13 mouse cellular contexts compared by ENCODE assay signal in the genomic region with DNA sequence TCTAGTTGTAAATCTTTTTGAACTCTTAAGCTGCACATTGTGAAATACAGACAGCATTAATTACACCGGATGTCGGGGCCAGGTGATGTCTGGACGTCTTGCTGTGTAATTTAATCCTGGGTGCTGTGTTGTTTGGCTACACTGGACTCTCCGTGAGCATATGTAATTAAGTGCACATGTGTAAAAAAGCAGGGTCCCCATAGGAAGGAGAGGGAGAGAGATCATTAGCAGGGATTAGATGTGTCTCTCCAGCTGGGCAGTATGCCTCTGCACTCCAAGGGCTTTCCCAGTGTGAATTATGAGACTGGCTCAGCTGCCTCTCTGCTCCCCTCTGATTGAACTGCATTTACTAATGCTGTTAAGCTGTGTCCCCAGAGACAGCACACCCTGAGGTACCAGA.
DNase-seq lines count a peak whose midpoint lies in the region; ATAC-seq and TF ChIP-seq lines count a peak whose summit lies in the region.
"Had no signal": no experiment of that assay in that cellular context is flagged by ENCODE, and none has a peak within 500 bp of the region (broad histone marks: within the 10 kb centered on the region; RNA-seq: fewer than 3 reads in every experiment).

No protein-coding gene starts in this region.

- no peak for ATAC-seq in forebrain, postnatal 0 days
- peak; percentile 94 for ATAC-seq in midbrain, embryonic 12.5 days (ENCODE audit: low FRiP score, low read depth)
- no peak for ATAC-seq in cerebellum, adult (ENCODE audit: insufficient number of reproducible peaks, low FRiP score, low TSS enrichment)
- ATAC-seq: inflammation-experienced regulatory T-cells, adult 6 months had no signal

- no peak overlapping the region for H3K4me2 ChIP-seq in forebrain, postnatal 0 days (ENCODE audit: low read depth)
- no peak overlapping the region for H3K4me2 ChIP-seq in midbrain, embryonic 12.5 days (replicated peaks)

- DNase-seq in forebrain, embryonic 10.5 days (ENCODE audit: extremely low spot score, low spot score), result peak; percentile 21
- no peak for DNase-seq in forebrain, postnatal 0 days
- peak; percentile 36 for DNase-seq in hindbrain, embryonic 10.5 days (ENCODE audit: low spot score)
- DNase-seq in retina, postnatal 1 day, result peak; percentile 74
- DNase-seq in spleen, postnatal 14 days (ENCODE audit: low spot score in 2 of 2), result no peak
- no peak for DNase-seq in layer of hippocampus, adult 8-10 months (ENCODE audit: low spot score in 2 of 2)
- DNase-seq: cerebellum, adult 9-10 months; liver; lung, postnatal 10 days had no signal

- TF ChIP-seq CTCF in forebrain, postnatal 0 days (IDR thresholded peaks at IDR 0.05; ENCODE audit: low read depth), result no peak

- H3K9me3 ChIP-seq in forebrain, embryonic 10.5 days, result no peaks in the 10 kb centered on the region
- no peaks in the 10 kb centered on the region for H3K9me3 ChIP-seq in forebrain, postnatal 0 days (ENCODE audit: low read length)
- H3K9me3 ChIP-seq in hindbrain, embryonic 10.5 days, result no peaks in the 10 kb centered on the region
- H3K9me3 ChIP-seq in midbrain, embryonic 12.5 days, result no peaks in the 10 kb centered on the region

- H3K4me3 ChIP-seq in forebrain, embryonic 10.5 days, result no peak overlapping the region
- H3K4me3 ChIP-seq in forebrain, postnatal 0 days (ENCODE audit: low read depth, low read length), result no peak overlapping the region
- H3K4me3 ChIP-seq in hindbrain, embryonic 10.5 days, result no peak overlapping the region
- no peak overlapping the region for H3K4me3 ChIP-seq in midbrain, embryonic 12.5 days
- H3K4me3 ChIP-seq: layer of hippocampus, adult 2 months had no signal

- no peaks in the 10 kb centered on the region for H3K36me3 ChIP-seq in forebrain, embryonic 10.5 days (replicated peaks)
- H3K36me3 ChIP-seq in forebrain, postnatal 0 days (ENCODE audit: insufficient read depth), result no peaks in the 10 kb centered on the region
- no peaks in the 10 kb centered on the region for H3K36me3 ChIP-seq in hindbrain, embryonic 10.5 days
- no peaks in the 10 kb centered on the region for H3K36me3 ChIP-seq in midbrain, embryonic 12.5 days

- no peak overlapping the region for H3K27ac ChIP-seq in forebrain, embryonic 10.5 days
- H3K27ac ChIP-seq in forebrain, postnatal 0 days (ENCODE audit: low read depth, low read length), result no peak overlapping the region
- H3K27ac ChIP-seq in hindbrain, embryonic 10.5 days, result no peak overlapping the region
- H3K27ac ChIP-seq in midbrain, embryonic 12.5 days (replicated peaks), result peak overlapping the region; percentile 62
- H3K27ac ChIP-seq: layer of hippocampus, adult 2 months had no signal

- H3K4me1 ChIP-seq in forebrain, embryonic 10.5 days, result peaks cover 45% of the 10 kb centered on the region
- H3K4me1 ChIP-seq in forebrain, postnatal 0 days (ENCODE audit: insufficient read depth), result peaks cover 4% of the 10 kb centered on the region; the same call in 1 of the 2 replicates
- H3K4me1 ChIP-seq in hindbrain, embryonic 10.5 days (replicated peaks), result peaks cover 49% of the 10 kb centered on the region
- H3K4me1 ChIP-seq in midbrain, embryonic 12.5 days, result peaks cover 39% of the 10 kb centered on the region

- no peak overlapping the region for H3K9ac ChIP-seq in forebrain, postnatal 0 days
- H3K9ac ChIP-seq in midbrain, embryonic 12.5 days (replicated peaks), result no peak overlapping the region

- H3K27me3 ChIP-seq in forebrain, embryonic 10.5 days (ENCODE audit: poor library complexity, severe bottlenecking), result no peaks in the 10 kb centered on the region
- no peaks in the 10 kb centered on the region for H3K27me3 ChIP-seq in forebrain, postnatal 0 days (ENCODE audit: insufficient read depth, low read length)
- no peaks in the 10 kb centered on the region for H3K27me3 ChIP-seq in hindbrain, embryonic 10.5 days (ENCODE audit: insufficient read depth, poor library complexity, severe bottlenecking)
- H3K27me3 ChIP-seq in midbrain, embryonic 12.5 days, result no peaks in the 10 kb centered on the region

- 23% methylated on average over 4 of the region's 4 CpGs for WGBS in forebrain, embryonic 10.5 days
- WGBS in forebrain, postnatal 0 days, result 13% methylated on average over 4 of the region's 4 CpGs
- 51% methylated on average over 4 of the region's 4 CpGs for WGBS in hindbrain, embryonic 10.5 days
- WGBS in midbrain, embryonic 12.5 days, result 30% methylated on average over 4 of the region's 4 CpGs

Comparison
In these comparisons a context has a peak if more than half of its experiments do, and no peak if none do; other contexts are left out.
1. DNase-seq: peak in forebrain, embryonic 10.5 days (single experiment), hindbrain, embryonic 10.5 days (single experiment) and retina, postnatal 1 day (single experiment); none in forebrain, postnatal 0 days (single experiment), spleen, postnatal 14 days (0 of 2) and layer of hippocampus, adult 8-10 months (0 of 2).